Mouse (Mus musculus) brain, embryonic 14.5 days (tissue): Measurements from ENCODE around the gene Stxbp3. TPM values are rescaled to one million over a fixed set of nuclear protein-coding genes. Genes with fewer than 3 reads are reported as not detected.

Experiments used
- DNase-seq: peaks from one replicate; pipeline ENCODE4 v3.0.0-alpha.2; 2011; ENCODE audit warnings: low read depth
- CTCF ChIP-seq: fragments of 200-500 bp; IDR thresholded peaks from 2 replicates; pipeline ENCODE4 v1.5.1; 2012; ENCODE audit warnings: inconsistent platforms, mild to moderate bottlenecking, moderate library complexity, borderline replicate concordance; ENCODE audit not compliant: insufficient read depth, insufficient read length; ENCODE audit errors: extremely low read depth
- POLR2A ChIP-seq: fragments of 200-500 bp; IDR thresholded peaks from 2 replicates; pipeline ENCODE4 v1.6.1; 2012; ENCODE audit warnings: mild to moderate bottlenecking, inconsistent platforms, borderline replicate concordance; ENCODE audit not compliant: poor library complexity, insufficient read depth, insufficient read length, severe bottlenecking; ENCODE audit errors: extremely low read depth
- polyA plus RNA-seq: library from polyadenylated mRNA; depleted of rRNA; stranded (reverse); fragments of >200 nt; gene quantifications from 2 replicates; pipeline ENCODE4 v1.2.3, GENCODE M21; 2012; rRNA removed

Stxbp3 gene
- polyA plus RNA-seq, 1 experiment, result 11.8 TPM

DNA sequence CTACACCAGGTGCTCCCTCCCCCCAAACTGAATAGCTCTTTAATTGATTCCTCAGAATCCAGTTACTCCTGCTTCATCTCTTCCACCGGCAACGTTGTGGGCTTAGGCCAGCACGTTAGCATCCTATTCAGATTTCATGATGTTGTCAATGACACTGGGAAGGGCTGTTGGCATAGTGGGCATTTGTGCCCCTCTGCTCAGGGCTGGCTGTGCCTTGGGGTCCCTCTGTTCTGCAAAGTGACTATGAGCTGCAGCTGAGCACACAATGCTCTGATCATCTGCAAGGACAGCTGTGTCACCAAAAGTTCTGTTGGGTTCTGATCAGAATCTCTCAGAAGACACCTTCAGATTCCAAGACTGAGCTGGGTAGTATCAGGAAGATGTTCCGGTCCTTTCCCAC, 96.3 kb downstream of the Stxbp3 start:
- TF ChIP-seq POLR2A, result no peak
- no peak for TF ChIP-seq CTCF
- DNase-seq, result no peak

Other genes starting within 250 kb of the Stxbp3 start
- gene Wdr47, start 249.2 kb downstream of the Stxbp3 start, polyA plus RNA-seq, result 91.4 and 92.7 TPM in 2 replicates
- 41.4 and 55.8 TPM in 2 replicates for gene Clcc1, start 186.6 kb downstream of the Stxbp3 start, polyA plus RNA-seq
- 14.5 and 14.7 TPM in 2 replicates for gene Gpsm2, start 118.2 kb downstream of the Stxbp3 start, polyA plus RNA-seq
- gene Aknad1, start 100.9 kb downstream of the Stxbp3 start, polyA plus RNA-seq, result 0.03 and 0.05 TPM in 2 replicates
- gene Fndc7, start 49.5 kb upstream of the Stxbp3 start, polyA plus RNA-seq, result 0.09 and 0.11 TPM in 2 replicates
- gene Prpf38b, start 71.2 kb upstream of the Stxbp3 start, polyA plus RNA-seq, result 68.0 and 78.4 TPM in 2 replicates
- 1.2 and 1.5 TPM in 2 replicates for gene Henmt1, start 99.3 kb upstream of the Stxbp3 start, polyA plus RNA-seq
- 1.3 TPM in 2 replicates for gene Gm9857, start 99.9 kb upstream of the Stxbp3 start, polyA plus RNA-seq
- gene Fam102b, start 187.1 kb upstream of the Stxbp3 start, polyA plus RNA-seq, result 15.3 and 26.5 TPM in 2 replicates
- gene Slc25a54, start 239.9 kb upstream of the Stxbp3 start, polyA plus RNA-seq, result not detected in 2 replicates